Mouse (Mus musculus) cerebellum, postnatal 36 days (tissue): ENCODE data around the gene Ndufb3.
A peak's percentile ranks its signal among the peaks of the same experiment; 100 is the strongest.
"Not testable (repeated sequence)": the region's sequence is repeated elsewhere in the genome, so short reads cannot be mapped to it uniquely, and the experiment has no call there.

Experiments
- DNase-seq, 2 experiments: peaks; one replicate each; pipeline ENCODE4 v3.0.0; 2021 to 2022; ENCODE audit warnings: mixed read lengths in 2 of 2

Ndufb3 gene

GRCm38 (mm10) chr1:58586171-58586997, at the start of gene Ndufb3, which contains the start of gene Fam126b:
TSS of gene Ndufb3 (plus strand) at chr1:58586384.
TSS of gene Fam126b (minus strand) at chr1:58586323.
- peak; percentile 92 for DNase-seq

- no peak for DNase-seq
These were observed 44.8 kb upstream of the Ndufb3 start for GRCm38 (mm10) chr1:58541386-58541785.

- not testable (repeated sequence) for DNase-seq
These were observed 25.8 kb upstream of the Ndufb3 start for GRCm38 (mm10) chr1:58560370-58560769.

- DNase-seq = peak; percentile 52 to 57
These were observed 23.7 kb upstream of the Ndufb3 start for GRCm38 (mm10) chr1:58562455-58562854.

DNA sequence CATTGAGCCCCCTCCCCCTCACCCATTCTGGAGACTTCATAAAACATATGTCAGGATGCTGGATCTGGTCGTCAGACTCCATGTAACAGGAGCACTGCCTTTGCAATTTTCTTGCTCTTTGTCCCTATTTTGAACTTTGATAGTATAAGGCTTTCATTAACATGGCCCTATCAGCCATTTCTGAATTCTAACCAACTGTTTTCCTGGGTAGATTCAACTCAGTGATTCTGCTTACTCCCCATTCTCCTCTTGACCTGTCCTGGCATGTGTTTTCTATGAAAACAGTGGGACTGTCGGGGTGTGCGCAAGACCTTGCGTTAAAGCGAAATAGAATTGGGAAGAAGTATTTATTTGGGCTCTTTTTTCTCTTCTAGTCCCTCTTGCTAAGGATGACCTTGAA, 21.2 kb upstream of the Ndufb3 start:
- DNase-seq = no peak

DNA sequence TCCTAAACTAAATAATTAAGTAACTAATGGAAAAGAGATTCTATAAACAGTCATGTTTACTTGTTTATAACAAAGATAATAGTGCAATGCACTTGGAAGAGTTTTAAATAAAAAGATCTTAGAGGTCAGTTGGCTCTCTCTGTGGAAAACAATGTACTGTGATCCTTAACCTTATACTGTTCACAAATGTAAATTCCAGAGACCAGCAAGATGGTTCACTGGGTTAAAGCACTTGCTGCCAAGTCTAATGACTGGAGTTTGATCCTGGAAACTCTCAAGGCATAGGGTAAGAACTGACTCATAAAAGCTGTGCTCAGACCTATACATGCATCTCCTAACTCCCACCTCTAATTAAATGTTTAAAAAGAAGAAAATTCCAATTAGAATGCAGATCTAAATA, 19.6 kb upstream of the Ndufb3 start:
- no peak for DNase-seq

GRCm38 (mm10) chr1:58568456-58569130, 17.6 kb upstream of the Ndufb3 start:
- DNase-seq = no peak

- DNase-seq = no peak
These were observed 15.7 kb upstream of the Ndufb3 start for GRCm38 (mm10) chr1:58570437-58570836.

DNA sequence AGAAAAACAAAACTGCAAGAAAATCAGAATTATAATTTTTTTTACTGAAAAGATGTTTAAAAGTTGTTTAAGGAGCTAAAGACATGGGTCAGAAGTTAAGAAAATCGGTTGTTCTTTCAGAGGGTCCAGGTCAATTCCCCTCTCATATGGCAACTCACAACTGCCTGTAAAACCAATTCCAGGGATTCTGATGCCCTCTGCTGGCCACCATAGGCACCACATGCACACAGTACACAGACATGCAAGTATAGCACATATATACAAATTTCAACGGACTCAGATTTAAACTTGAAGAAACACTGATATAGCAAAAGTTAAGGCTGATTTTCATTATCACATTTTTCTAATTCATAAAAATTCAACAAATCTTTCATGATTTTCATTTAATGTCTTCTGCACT, 7.0 kb upstream of the Ndufb3 start:
- DNase-seq = peak; percentile 16 to 18

- no peak for DNase-seq
These were observed 3.6 kb upstream of the Ndufb3 start for GRCm38 (mm10) chr1:58582611-58583010.

DNA sequence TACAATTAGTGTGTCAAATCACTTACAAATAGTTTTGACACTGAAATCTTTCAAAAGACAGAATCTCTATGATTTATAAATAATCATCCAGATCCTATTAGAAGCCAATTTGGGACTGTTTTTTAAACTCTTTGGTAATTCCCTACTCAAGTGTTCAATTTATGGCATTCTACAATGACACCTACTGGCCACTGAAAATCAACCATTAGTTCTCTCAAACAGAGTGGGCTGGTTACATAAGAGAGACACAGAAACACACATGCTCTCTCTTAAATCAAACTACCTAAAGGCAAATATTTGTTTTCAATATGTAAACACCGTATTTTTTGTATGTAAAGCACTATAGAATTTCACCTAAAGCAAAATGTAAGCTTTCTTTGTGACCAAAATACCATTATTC, 1.9 kb upstream of the Ndufb3 start:
- DNase-seq = no peak

GRCm38 (mm10) chr1:58585373-58586170, 612 bp upstream of the Ndufb3 start:
- peak in 1 of 2 experiments; percentile 48 for DNase-seq

DNA sequence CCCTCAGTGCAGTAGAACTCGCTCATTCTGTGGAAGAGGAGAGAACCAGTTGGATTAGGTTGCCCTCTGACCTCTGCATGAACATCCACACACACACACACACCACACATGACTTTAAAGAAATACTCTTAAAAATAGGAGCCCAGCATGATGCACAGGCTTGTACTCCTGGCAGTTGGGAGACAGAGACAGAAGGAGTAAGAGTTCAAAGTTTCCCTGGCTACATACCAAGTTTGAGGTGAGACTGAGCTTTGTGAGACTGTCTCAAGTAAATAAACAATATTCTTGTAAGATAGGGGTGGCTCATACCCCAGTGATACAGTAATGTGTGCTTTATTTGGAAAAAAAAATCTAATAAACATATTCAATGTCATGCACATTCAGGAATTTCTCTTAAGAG, 1.3 kb downstream of the Ndufb3 start:
- DNase-seq = no peak

DNA sequence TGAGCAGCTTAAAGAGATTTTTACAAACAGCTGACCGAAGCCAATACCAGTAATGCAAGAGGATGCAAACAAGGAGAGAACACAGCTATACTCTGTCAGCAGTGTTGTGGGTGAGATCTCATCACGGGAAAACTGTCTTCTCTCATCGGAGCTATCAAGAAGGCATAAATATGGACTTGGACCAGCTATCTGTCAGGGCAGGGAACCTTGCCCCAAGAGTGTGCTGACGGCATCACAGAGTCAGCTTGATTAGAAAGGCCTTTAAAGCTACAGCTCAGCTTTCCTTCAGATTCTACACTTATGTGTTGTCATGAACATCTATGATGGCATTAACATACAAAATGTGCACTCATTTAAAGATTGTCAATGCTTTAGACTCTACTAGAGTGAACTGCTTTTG, 16.5 kb downstream of the Ndufb3 start:
- DNase-seq = no peak

DNA sequence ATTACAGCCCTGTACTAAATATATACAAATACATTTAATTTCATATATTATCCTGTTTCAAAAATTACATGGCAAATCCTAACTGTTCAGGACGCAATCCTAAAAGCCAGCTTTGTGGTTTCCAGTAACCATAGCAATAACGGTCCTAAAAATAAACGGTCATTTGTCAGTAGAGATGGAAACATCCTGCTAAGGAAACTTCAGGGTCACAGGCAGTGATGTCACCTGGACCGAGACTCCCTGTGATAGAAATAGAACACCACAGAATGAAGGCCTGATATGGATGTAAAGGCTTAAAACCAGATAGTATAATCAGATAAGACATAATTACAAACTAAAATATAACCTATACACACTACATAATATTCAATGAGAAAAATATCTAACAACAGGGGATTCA, 17.6 kb downstream of the Ndufb3 start:
- no peak for DNase-seq

DNA sequence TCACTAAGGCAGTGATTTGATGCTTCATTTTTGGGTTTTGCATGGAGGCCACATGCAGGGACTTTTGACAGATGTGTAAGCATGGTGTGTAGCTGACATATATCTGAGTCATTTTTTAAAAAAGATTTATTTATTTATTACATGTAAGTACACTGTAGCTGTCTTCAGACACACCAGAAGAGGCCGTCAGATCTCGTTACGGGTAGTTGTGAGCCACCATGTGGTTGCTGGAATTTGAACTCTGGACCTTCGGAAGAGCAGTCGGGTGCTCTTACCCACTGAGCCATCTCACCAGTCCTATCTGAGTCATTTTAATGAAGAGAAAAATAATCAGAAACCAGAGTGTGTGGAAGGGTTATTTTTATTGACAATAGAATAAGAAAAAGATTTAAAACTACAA, 23.4 kb downstream of the Ndufb3 start:
- not testable (repeated sequence) for DNase-seq

GRCm38 (mm10) chr1:58610166-58610565, 24.0 kb downstream of the Ndufb3 start:
- no peak for DNase-seq

DNA sequence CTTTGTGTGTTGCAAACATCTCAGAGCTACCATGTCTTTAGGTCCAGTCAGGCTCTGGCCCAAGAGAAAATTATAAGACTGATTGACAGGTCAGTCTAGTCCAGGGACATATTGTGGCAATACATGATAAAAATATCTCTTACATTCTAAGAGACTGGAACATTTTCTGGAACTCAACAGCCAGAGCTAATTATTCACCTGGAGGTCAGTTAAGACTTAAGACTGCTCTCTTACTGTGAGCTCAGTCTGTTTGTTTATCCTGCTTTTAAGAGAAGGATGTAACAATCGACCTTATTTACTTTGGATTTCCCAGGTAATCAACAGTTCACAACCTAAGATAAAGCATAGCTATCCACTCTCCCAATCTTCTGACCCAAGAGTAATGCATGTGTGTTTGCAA, 24.4 kb downstream of the Ndufb3 start:
- no peak for DNase-seq

GRCm38 (mm10) chr1:58613786-58614185, 27.6 kb downstream of the Ndufb3 start:
- no peak for DNase-seq

- DNase-seq = no peak
These were observed 28.2 kb downstream of the Ndufb3 start for GRCm38 (mm10) chr1:58614424-58614823.

DNA sequence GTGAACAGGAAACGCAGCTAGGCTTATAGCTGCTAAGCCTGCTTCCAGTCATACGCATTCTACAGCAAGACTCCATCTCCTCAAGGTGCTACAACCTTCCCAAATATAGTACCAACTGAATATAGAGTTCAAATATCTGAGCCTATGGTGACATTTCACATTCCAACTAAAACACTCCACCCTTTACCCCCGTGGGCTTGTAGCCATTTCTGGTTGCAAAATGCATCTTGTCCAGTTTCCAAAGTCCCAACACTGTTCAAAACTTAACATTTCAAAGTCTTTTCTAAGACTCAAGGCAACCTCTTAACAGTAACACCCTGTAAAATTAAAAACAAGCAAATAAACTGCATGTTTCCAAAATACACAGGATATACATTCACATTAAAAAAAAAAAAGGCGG, 29.0 kb downstream of the Ndufb3 start:
- DNase-seq = no peak

GRCm38 (mm10) chr1:58616176-58616575, 30.0 kb downstream of the Ndufb3 start:
- no peak for DNase-seq

- no peak for DNase-seq
These were observed 30.9 kb downstream of the Ndufb3 start for GRCm38 (mm10) chr1:58617076-58617475.
